Mouse (Mus musculus): ENCODE measurements around the gene Oasl1. TPM values are rescaled to one million over a fixed set of nuclear protein-coding genes. Genes with fewer than 3 reads are reported as not detected.
A peak's percentile ranks its signal among the peaks of the same experiment; 100 is the strongest.
"Not testable (repeated sequence)": the region's sequence is repeated elsewhere in the genome, so short reads cannot be mapped to it uniquely, and the experiment has no call there.

Oasl1 gene
- total RNA-seq (2014; rRNA removed) (0.54 and 1.7 TPM in 2 replicates), polyA plus RNA-seq (2015; fragmentation: Nextera tagmentation; extraction: Ambion mirVana) (0.38 and 0.73 TPM in 2 replicates)

DNA sequence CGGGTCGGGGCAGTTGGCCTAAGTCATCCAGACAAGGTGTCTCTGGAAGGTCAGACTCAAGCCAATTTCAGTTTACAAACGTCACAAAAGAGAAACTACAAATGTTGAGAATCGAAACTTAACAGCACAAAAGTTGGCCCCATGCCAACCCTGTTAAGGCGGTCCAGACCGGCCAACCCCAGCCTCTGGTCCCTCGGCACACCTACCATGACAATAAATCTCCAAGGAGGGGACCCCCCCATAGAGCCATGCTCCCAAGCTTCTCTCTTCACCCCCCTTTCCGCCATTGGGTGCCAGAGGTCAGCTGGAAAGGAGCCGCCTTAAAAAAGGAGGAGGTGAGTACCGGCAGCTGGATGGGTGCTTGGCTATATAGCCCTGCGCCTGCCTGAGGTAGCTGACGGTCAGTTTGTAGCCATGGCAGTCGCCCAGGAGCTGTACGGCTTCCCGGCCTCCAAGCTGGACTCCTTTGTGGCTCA, at the start of gene Oasl1:
Gene Oasl1, plus strand, starts transcription at position 243 of the 476 bp plus-strand sequence.
- WGBS, result 34% methylated on average over 15 of the region's 15 CpGs
- Histone ChIP-seq H3K9ac (no peak within 1 kb of the TSS), H3K27ac (ENCODE audit: low read depth, low read length) (no peak within 1 kb of the TSS), H3K4me3 (ENCODE audit: low read depth, low read length) (no peak within 1 kb of the TSS), H3K36me3 (ENCODE audit: insufficient read depth) (no peaks in the 10 kb centered on the region), H3K27me3 (ENCODE audit: insufficient read depth, low read length) (no peaks in the 10 kb centered on the region), H3K4me2 (ENCODE audit: low read depth) (peak within 1 kb of the TSS; percentile 33), H3K9me3 (ENCODE audit: low read length) (no peaks in the 10 kb centered on the region), H3K4me1 (ENCODE audit: insufficient read depth) (no peaks in the 10 kb centered on the region)
- DNase-seq, result peak; percentile 29
- ATAC-seq, result no peak
- TF ChIP-seq CTCF (IDR thresholded peaks at IDR 0.05; ENCODE audit: low read depth), result no peak

- DNase-seq (no peak), ATAC-seq (no peak)
- Histone ChIP-seq H3K4me1 (ENCODE audit: insufficient read depth) (no peaks in the 10 kb centered on the region), H3K27me3 (ENCODE audit: insufficient read depth, low read length) (no peaks in the 10 kb centered on the region), H3K4me3 (ENCODE audit: low read depth, low read length) (no peak overlapping the region), H3K27ac (ENCODE audit: low read depth, low read length) (no peak overlapping the region), H3K9ac (no peak overlapping the region), H3K4me2 (ENCODE audit: low read depth) (no peak overlapping the region), H3K9me3 (ENCODE audit: low read length) (no peaks in the 10 kb centered on the region), H3K36me3 (ENCODE audit: insufficient read depth) (no peaks in the 10 kb centered on the region)
- TF ChIP-seq CTCF (IDR thresholded peaks at IDR 0.05; ENCODE audit: low read depth), result 0 out of 2 replicates have a peak, but pooled peaks have one; percentile 14
- 47% methylated on average over 6 of the region's 6 CpGs for WGBS
Measured at GRCm38 (mm10) chr5:114875858-114876257, 47.2 kb upstream of the Oasl1 start.

DNA sequence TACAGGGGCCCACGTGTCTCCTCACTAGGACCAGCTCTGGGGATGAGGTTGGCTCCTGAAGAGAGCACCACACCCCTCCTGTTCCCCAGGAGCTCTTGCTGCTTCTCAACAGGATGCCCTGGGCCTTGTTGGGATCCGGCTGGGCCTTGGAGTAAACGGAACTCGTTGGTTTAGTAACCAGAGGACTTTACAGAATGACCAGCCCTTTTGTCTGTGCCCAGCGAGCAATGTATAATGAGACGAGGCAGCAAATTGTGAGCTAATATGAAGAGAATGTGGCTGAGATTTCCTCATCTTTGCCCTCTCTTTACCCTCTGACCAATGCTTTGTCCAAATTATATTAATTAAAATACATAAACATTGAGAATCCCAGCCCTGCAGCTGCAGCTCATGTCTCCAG, 46.7 kb upstream of the Oasl1 start:
- Histone ChIP-seq H3K4me3 (ENCODE audit: low read depth, low read length) (no peak overlapping the region), H3K9ac (no peak overlapping the region), H3K9me3 (ENCODE audit: low read length) (no peaks in the 10 kb centered on the region), H3K4me2 (ENCODE audit: low read depth) (no peak overlapping the region), H3K4me1 (ENCODE audit: insufficient read depth) (no peaks in the 10 kb centered on the region), H3K27ac (ENCODE audit: low read depth, low read length) (no peak overlapping the region), H3K36me3 (ENCODE audit: insufficient read depth) (no peaks in the 10 kb centered on the region), H3K27me3 (ENCODE audit: insufficient read depth, low read length) (no peaks in the 10 kb centered on the region)
- 20% methylated on average over 6 of the region's 6 CpGs for WGBS
- TF ChIP-seq CTCF (IDR thresholded peaks at IDR 0.05; ENCODE audit: low read depth), result no peak
- no peak for ATAC-seq
- DNase-seq, result no peak

GRCm38 (mm10) chr5:114877487-114877886, 45.6 kb upstream of the Oasl1 start:
- WGBS, result 70% methylated on average over 7 of the region's 7 CpGs
- Histone ChIP-seq H3K4me2 (ENCODE audit: low read depth) (no peak overlapping the region), H3K9ac (no peak overlapping the region), H3K27me3 (ENCODE audit: insufficient read depth, low read length) (no peaks in the 10 kb centered on the region), H3K27ac (ENCODE audit: low read depth, low read length) (no peak overlapping the region), H3K9me3 (ENCODE audit: low read length) (no peaks in the 10 kb centered on the region), H3K36me3 (ENCODE audit: insufficient read depth) (no peaks in the 10 kb centered on the region), H3K4me1 (ENCODE audit: insufficient read depth) (no peaks in the 10 kb centered on the region), H3K4me3 (ENCODE audit: low read depth, low read length) (no peak overlapping the region)
- no peak for ATAC-seq
- TF ChIP-seq CTCF (IDR thresholded peaks at IDR 0.05; ENCODE audit: low read depth), result no peak
- DNase-seq, result no peak

DNA sequence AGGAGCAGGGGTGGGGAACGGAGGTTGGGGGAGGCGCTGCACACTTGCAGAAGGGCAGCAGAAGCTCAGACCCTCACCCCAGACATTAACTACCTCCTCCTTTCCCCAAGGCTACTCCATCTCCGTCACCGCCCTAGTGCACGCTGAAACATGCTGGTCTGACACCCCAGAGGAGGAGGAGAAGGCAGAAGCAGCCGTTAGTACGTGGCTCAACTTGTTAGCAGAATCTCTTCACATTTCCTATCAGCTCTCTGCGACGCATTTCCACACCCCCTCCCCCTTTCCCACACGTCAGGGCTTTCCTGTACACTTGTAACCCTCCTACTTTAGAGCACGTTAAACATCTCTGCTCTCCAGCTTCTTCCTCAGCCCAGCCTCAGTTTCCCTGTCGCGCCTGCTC, 43.6 kb upstream of the Oasl1 start:
- H3K27me3 ChIP-seq (ENCODE audit: insufficient read depth, low read length), result no peaks in the 10 kb centered on the region
- WGBS, result 72% methylated on average over 13 of the region's 13 CpGs
- H3K27ac ChIP-seq (ENCODE audit: low read depth, low read length), result no peak overlapping the region
- ATAC-seq (no peak), DNase-seq (no peak)
- H3K9ac ChIP-seq, result no peak overlapping the region
- H3K4me2 ChIP-seq (ENCODE audit: low read depth), result no peak overlapping the region
- no peaks in the 10 kb centered on the region for H3K9me3 ChIP-seq (ENCODE audit: low read length)
- H3K4me3 ChIP-seq (ENCODE audit: low read depth, low read length), result no peak overlapping the region
- no peaks in the 10 kb centered on the region for H3K36me3 ChIP-seq (ENCODE audit: insufficient read depth)
- H3K4me1 ChIP-seq (ENCODE audit: insufficient read depth), result no peaks in the 10 kb centered on the region
- TF ChIP-seq CTCF (IDR thresholded peaks at IDR 0.05; ENCODE audit: low read depth), result no peak

DNA sequence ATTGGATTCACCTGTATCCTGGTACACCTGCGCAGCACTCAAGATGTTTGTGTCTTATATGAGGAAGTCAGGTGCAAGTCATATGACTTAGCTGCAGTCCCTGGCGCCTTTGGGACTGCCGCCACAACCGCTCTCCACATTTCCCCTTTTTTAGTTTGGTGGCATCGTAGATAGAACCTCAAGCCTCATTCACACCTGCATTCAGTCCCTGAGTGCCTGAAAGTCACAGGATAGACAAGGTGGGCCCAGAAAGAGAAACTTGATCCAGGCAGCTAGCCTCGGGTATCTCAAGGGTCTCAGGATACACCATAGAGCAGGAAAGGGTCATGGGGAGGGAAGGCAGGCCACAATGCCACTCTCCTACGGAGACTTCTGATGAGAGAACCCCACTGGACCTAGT, 40.7 kb upstream of the Oasl1 start:
- H3K27me3 ChIP-seq (ENCODE audit: insufficient read depth, low read length); H3K4me2 ChIP-seq (ENCODE audit: low read depth); H3K4me1 ChIP-seq (ENCODE audit: insufficient read depth); H3K4me3 ChIP-seq (ENCODE audit: low read depth, low read length); H3K9ac ChIP-seq; DNase-seq; H3K36me3 ChIP-seq (ENCODE audit: insufficient read depth); H3K27ac ChIP-seq (ENCODE audit: low read depth, low read length); H3K9me3 ChIP-seq (ENCODE audit: low read length); ATAC-seq: not testable (repeated sequence)
- WGBS, result 93% methylated on average over 6 of the region's 7 CpGs

GRCm38 (mm10) chr5:114883022-114883421, 40.0 kb upstream of the Oasl1 start:
- H3K4me2 ChIP-seq (ENCODE audit: low read depth), result no peak overlapping the region
- no peak overlapping the region for H3K9ac ChIP-seq
- 93% methylated on average over 11 of the region's 11 CpGs for WGBS
- H3K4me3 ChIP-seq (ENCODE audit: low read depth, low read length), result no peak overlapping the region
- no peak for TF ChIP-seq CTCF (IDR thresholded peaks at IDR 0.05; ENCODE audit: low read depth)
- no peaks in the 10 kb centered on the region for H3K27me3 ChIP-seq (ENCODE audit: insufficient read depth, low read length)
- ATAC-seq (no peak), DNase-seq (no peak)
- H3K4me1 ChIP-seq (ENCODE audit: insufficient read depth), result no peaks in the 10 kb centered on the region
- no peaks in the 10 kb centered on the region for H3K9me3 ChIP-seq (ENCODE audit: low read length)
- H3K27ac ChIP-seq (ENCODE audit: low read depth, low read length), result no peak overlapping the region
- H3K36me3 ChIP-seq (ENCODE audit: insufficient read depth), result no peaks in the 10 kb centered on the region

Data from forebrain, postnatal 0 days (tissue).